Mouse (Mus musculus): ENCODE data around the gene Rngtt. TPM values are rescaled to one million over a fixed set of nuclear protein-coding genes. Genes with fewer than 3 reads are reported as not detected.
"Not testable (repeated sequence)": the region's sequence is repeated elsewhere in the genome, so short reads cannot be mapped to it uniquely, and the experiment has no call there.

Rngtt gene
- polyA plus RNA-seq, 1 experiment from 2014 or later: 26.7 TPM

DNA sequence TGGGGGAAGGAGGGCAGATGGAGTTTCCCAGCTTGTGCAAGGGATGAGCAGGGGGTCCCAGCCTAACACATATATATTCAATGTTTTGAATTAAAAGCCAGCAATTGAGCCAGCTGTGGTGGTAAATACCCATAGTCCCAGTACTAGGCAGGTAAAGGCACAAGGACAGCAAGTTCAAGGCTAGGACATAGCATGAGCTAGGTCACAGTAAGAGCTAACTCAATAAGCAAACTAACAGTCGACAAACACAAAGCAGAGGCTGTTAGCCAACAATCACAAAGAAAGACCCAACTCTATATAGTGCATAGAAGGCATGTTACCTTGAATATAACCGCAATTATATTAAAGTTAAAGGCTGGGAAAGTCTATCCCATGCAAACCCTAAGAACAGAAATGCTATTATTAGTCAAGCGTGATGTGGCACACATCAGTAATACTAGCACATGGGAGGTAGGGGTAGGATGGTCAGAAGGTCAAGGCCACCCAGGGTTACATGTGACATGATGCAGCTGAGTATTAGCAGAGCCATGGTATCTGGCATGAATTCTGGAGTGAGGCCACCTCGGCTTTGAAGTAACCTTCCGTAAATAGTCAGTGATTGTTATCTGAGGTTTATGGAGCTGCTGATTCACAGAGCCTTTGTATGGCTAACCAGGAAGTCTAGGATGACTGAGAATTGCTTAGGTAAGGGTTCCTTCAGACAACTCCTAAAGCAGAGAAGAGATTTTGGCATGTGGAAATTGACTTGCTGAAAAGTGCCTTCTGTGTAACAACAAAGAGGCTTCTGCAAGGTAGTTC is 25.8 kb upstream of the Rngtt start:
- no peaks in the 10 kb centered on the region for H3K27me3 ChIP-seq (ENCODE audit: control insufficient read depth, insufficient read depth, low read length)
- no peaks in the 10 kb centered on the region for H3K4me1 ChIP-seq (ENCODE audit: control insufficient read depth, insufficient read depth, low read length)
- no peak overlapping the region for H3K27ac ChIP-seq (ENCODE audit: low read depth, low read length)
- H3K4me3 ChIP-seq (ENCODE audit: low read length): no peak overlapping the region
- H3K4me2 ChIP-seq (replicated peaks; ENCODE audit: low read depth, low read length): no peak overlapping the region
- no peak overlapping the region for H3K9ac ChIP-seq (ENCODE audit: low read depth, low read length)
- WGBS: 57% methylated on average over 5 of the region's 5 CpGs
- no peak for ATAC-seq (ENCODE audit: low FRiP score, low TSS enrichment)
- H3K36me3 ChIP-seq (ENCODE audit: control insufficient read depth, insufficient read depth, low read length): no peaks in the 10 kb centered on the region
- no peaks in the 10 kb centered on the region for H3K9me3 ChIP-seq (ENCODE audit: control insufficient read depth, low read length)

- no peak for ATAC-seq (ENCODE audit: low FRiP score, low TSS enrichment)
- H3K4me1 ChIP-seq (ENCODE audit: control insufficient read depth, insufficient read depth, low read length): no peaks in the 10 kb centered on the region
- no peaks in the 10 kb centered on the region for H3K9me3 ChIP-seq (ENCODE audit: control insufficient read depth, low read length)
- no peak overlapping the region for H3K27ac ChIP-seq (ENCODE audit: low read depth, low read length)
- no peaks in the 10 kb centered on the region for H3K36me3 ChIP-seq (ENCODE audit: control insufficient read depth, insufficient read depth, low read length)
- H3K4me2 ChIP-seq (replicated peaks; ENCODE audit: low read depth, low read length): no peak overlapping the region
- H3K4me3 ChIP-seq (ENCODE audit: low read length): no peak overlapping the region
- H3K9ac ChIP-seq (ENCODE audit: low read depth, low read length): no peak overlapping the region
- H3K27me3 ChIP-seq (ENCODE audit: control insufficient read depth, insufficient read depth, low read length): no peaks in the 10 kb centered on the region
- 93% methylated on average over 8 of the region's 8 CpGs for WGBS
Observed at GRCm38 (mm10) chr4:33285448-33285847, 24.7 kb upstream of the Rngtt start.

- ATAC-seq (ENCODE audit: low FRiP score, low TSS enrichment): no peak
- WGBS: 81% methylated on average over 12 of the region's 12 CpGs
- Histone ChIP-seq H3K4me3 (ENCODE audit: low read length) (peak overlapping the region; percentile 12; the same call in 1 of the 2 replicates), H3K9me3 (ENCODE audit: control insufficient read depth, low read length) (no peaks in the 10 kb centered on the region), H3K9ac (ENCODE audit: low read depth, low read length) (no peak overlapping the region), H3K4me2 (replicated peaks; ENCODE audit: low read depth, low read length) (no peak overlapping the region; the same call in 1 of the 2 replicates), H3K27ac (ENCODE audit: low read depth, low read length) (no peak overlapping the region), H3K36me3 (ENCODE audit: control insufficient read depth, insufficient read depth, low read length) (no peaks in the 10 kb centered on the region), H3K4me1 (ENCODE audit: control insufficient read depth, insufficient read depth, low read length) (no peaks in the 10 kb centered on the region), H3K27me3 (ENCODE audit: control insufficient read depth, insufficient read depth, low read length) (no peaks in the 10 kb centered on the region)
Observed at GRCm38 (mm10) chr4:33289106-33289650, 20.9 kb upstream of the Rngtt start.

- Histone ChIP-seq H3K9ac (ENCODE audit: low read depth, low read length) (no peak within 1 kb of the TSS), H3K27me3 (ENCODE audit: control insufficient read depth, insufficient read depth, low read length) (no peaks in the 10 kb centered on the region), H3K9me3 (ENCODE audit: control insufficient read depth, low read length) (no peaks in the 10 kb centered on the region), H3K36me3 (ENCODE audit: control insufficient read depth, insufficient read depth, low read length) (no peaks in the 10 kb centered on the region), H3K4me2 (replicated peaks; ENCODE audit: low read depth, low read length) (peak within 1 kb of the TSS; percentile 11; the same call in 1 of the 2 replicates), H3K4me1 (ENCODE audit: control insufficient read depth, insufficient read depth, low read length) (no peaks in the 10 kb centered on the region), H3K4me3 (ENCODE audit: low read length) (peak within 1 kb of the TSS; percentile 12; the same call in 1 of the 2 replicates), H3K27ac (ENCODE audit: low read depth, low read length) (peak within 1 kb of the TSS; percentile 1; the same call in 1 of the 2 replicates)
- WGBS: 33% methylated on average over 3 of the region's 3 CpGs
- peak; percentile 90 for ATAC-seq (ENCODE audit: low FRiP score, low TSS enrichment)
Observed at GRCm38 (mm10) chr4:33290002-33290401, 20.1 kb upstream of the Rngtt start, which contains the start of gene Pnrc1. TSS of gene Pnrc1 (minus strand) at chr4:33290163.

GRCm38 (mm10) chr4:33290878-33291277 is 19.2 kb upstream of the Rngtt start:
- no peaks in the 10 kb centered on the region for H3K9me3 ChIP-seq (ENCODE audit: control insufficient read depth, low read length)
- no peaks in the 10 kb centered on the region for H3K36me3 ChIP-seq (ENCODE audit: control insufficient read depth, insufficient read depth, low read length)
- peak overlapping the region; percentile 1; the same call in 1 of the 2 replicates for H3K27ac ChIP-seq (ENCODE audit: low read depth, low read length)
- H3K4me3 ChIP-seq (ENCODE audit: low read length): no peak overlapping the region
- no peaks in the 10 kb centered on the region for H3K27me3 ChIP-seq (ENCODE audit: control insufficient read depth, insufficient read depth, low read length)
- H3K9ac ChIP-seq (ENCODE audit: low read depth, low read length): no peak overlapping the region
- no peaks in the 10 kb centered on the region for H3K4me1 ChIP-seq (ENCODE audit: control insufficient read depth, insufficient read depth, low read length)
- 70% methylated on average over 4 of the region's 4 CpGs for WGBS
- no peak overlapping the region for H3K4me2 ChIP-seq (replicated peaks; ENCODE audit: low read depth, low read length)
- ATAC-seq (ENCODE audit: low FRiP score, low TSS enrichment): no peak

DNA sequence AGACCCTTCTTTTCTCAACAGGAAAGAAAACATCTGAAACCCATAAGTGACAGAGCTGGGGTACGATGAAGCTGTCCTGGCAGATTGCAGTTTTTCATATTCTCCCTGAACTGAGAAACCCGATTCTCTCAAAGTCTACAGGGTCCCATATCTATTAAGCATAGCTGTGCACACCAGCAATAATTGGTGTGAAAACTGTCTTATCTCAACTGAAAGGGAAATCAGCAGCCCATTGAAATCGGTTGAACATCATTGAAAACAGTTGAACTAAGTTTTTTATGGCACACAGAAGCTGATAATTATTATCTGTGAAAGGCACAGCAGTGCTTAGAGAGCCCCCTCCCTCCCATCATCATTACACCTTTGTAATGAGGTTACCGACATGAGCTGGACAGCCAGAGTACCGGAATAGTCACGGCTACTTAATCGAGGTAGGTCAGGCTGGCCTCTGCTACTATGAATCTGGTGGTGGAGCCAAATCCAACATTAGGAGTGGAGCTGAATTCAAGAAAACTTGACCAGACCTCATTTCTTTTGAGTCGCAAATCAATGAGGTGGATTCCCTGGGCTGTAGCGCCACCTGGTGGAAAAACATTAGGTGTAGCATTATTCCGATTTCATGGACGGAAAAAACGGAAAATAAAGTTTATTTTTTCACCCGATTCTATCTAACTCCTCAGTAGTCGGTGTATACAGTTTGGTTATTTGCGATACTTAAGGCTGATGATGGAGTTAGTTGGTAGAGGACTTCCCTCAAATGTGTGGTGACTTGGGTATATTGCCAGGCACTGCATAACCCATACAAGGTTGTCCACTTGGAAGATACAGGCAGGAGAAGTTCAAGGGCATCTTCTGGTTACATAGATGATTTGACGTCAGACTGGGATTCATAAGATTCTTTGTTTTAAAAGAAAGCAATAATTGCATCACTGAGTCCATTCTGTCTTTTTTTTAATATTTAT is 17.4 kb upstream of the Rngtt start:
- Histone ChIP-seq H3K4me1 (ENCODE audit: control insufficient read depth, insufficient read depth, low read length) (no peaks in the 10 kb centered on the region), H3K9ac (ENCODE audit: low read depth, low read length) (no peak overlapping the region), H3K4me3 (ENCODE audit: low read length) (no peak overlapping the region), H3K36me3 (ENCODE audit: control insufficient read depth, insufficient read depth, low read length) (no peaks in the 10 kb centered on the region), H3K9me3 (ENCODE audit: control insufficient read depth, low read length) (no peaks in the 10 kb centered on the region), H3K4me2 (replicated peaks; ENCODE audit: low read depth, low read length) (peak overlapping the region; percentile 15; the same call in 1 of the 2 replicates), H3K27ac (ENCODE audit: low read depth, low read length) (no peak overlapping the region), H3K27me3 (ENCODE audit: control insufficient read depth, insufficient read depth, low read length) (no peaks in the 10 kb centered on the region)
- WGBS: 23% methylated on average over 16 of the region's 16 CpGs
- ATAC-seq (ENCODE audit: low FRiP score, low TSS enrichment): 0 out of 2 replicates have a peak, but pooled peaks have one; percentile 8

- not testable (repeated sequence) for H3K4me2 ChIP-seq (replicated peaks; ENCODE audit: low read depth, low read length); H3K4me3 ChIP-seq (ENCODE audit: low read length); H3K4me1 ChIP-seq (ENCODE audit: control insufficient read depth, insufficient read depth, low read length); H3K9me3 ChIP-seq (ENCODE audit: control insufficient read depth, low read length); H3K9ac ChIP-seq (ENCODE audit: low read depth, low read length); ATAC-seq (ENCODE audit: low FRiP score, low TSS enrichment); H3K36me3 ChIP-seq (ENCODE audit: control insufficient read depth, insufficient read depth, low read length); H3K27ac ChIP-seq (ENCODE audit: low read depth, low read length); H3K27me3 ChIP-seq (ENCODE audit: control insufficient read depth, insufficient read depth, low read length)
- 84% methylated on average over 6 of the region's 6 CpGs for WGBS
Observed at GRCm38 (mm10) chr4:33300891-33301665, 9.0 kb upstream of the Rngtt start.

DNA sequence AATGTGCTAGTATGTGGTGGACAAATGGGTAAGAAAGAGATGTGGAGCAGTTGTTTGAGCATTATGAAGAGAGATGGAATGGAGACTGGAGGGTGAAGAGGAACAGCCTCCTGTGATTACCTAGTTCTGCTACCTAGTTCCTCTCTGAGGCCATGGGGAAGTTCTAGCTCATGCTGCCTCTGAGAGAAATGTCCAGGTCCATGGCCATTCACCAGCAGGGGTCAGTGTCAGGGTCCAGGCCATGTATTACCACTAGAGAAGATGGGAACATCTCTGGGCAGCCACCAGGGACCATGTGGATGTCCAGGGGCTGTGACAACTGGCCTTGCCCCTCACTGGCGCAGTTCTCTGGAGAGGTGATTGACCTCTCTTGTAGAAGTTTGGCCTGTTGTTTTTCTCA is 7.1 kb upstream of the Rngtt start:
- H3K9me3 ChIP-seq (ENCODE audit: control insufficient read depth, low read length): no peaks in the 10 kb centered on the region
- no peak for ATAC-seq (ENCODE audit: low FRiP score, low TSS enrichment)
- no peaks in the 10 kb centered on the region for H3K4me1 ChIP-seq (ENCODE audit: control insufficient read depth, insufficient read depth, low read length)
- H3K4me2 ChIP-seq (replicated peaks; ENCODE audit: low read depth, low read length): no peak overlapping the region
- no peaks in the 10 kb centered on the region for H3K27me3 ChIP-seq (ENCODE audit: control insufficient read depth, insufficient read depth, low read length)
- no peaks in the 10 kb centered on the region for H3K36me3 ChIP-seq (ENCODE audit: control insufficient read depth, insufficient read depth, low read length)
- H3K9ac ChIP-seq (ENCODE audit: low read depth, low read length): no peak overlapping the region
- H3K27ac ChIP-seq (ENCODE audit: low read depth, low read length): no peak overlapping the region
- no peak overlapping the region for H3K4me3 ChIP-seq (ENCODE audit: low read length)
- WGBS: 95% methylated on average over 1 of the region's 1 CpGs
